Mouse (Mus musculus) G1E (cell line): Measurements from ENCODE around the gene Morc3. TPM values are rescaled to one million over a fixed set of nuclear protein-coding genes. Genes with fewer than 3 reads are reported as not detected.

Experiments
- ATAC-seq: 2 replicates; pipeline ENCODE4 v1.8.0; 2016; ENCODE audit warnings: mild to moderate bottlenecking; ENCODE audit not compliant: insufficient number of reproducible peaks, poor library complexity, low FRiP score, severe bottlenecking; ENCODE audit errors: extremely low read depth
- DNase-seq: peaks from one replicate; pipeline ENCODE4 v3.0.0; 2012; ENCODE audit warnings: low spot score
- H3K27me3 ChIP-seq: 2 replicates; pipeline ENCODE4 v1.6.1; 2012; ENCODE audit warnings: mild to moderate bottlenecking, low read length, inconsistent platforms; ENCODE audit not compliant: insufficient read depth
- H3K36me3 ChIP-seq: replicated peaks from 2 replicates; pipeline ENCODE3; 2012; ENCODE audit warnings: mild to moderate bottlenecking, inconsistent platforms
- H3K4me1 ChIP-seq: 2 replicates; pipeline ENCODE4 v1.6.1; 2012; ENCODE audit warnings: low read depth, low read length, inconsistent platforms, mixed read lengths; ENCODE audit not compliant: insufficient read depth
- H3K4me3 ChIP-seq: 2 replicates; pipeline ENCODE4 v1.5.1; 2012; ENCODE audit warnings: low read depth, mild to moderate bottlenecking, inconsistent platforms, low read length, moderate library complexity, mixed read lengths
- H3K9me3 ChIP-seq: replicated peaks from 2 replicates; pipeline ENCODE4 v1.6.1; 2012; ENCODE audit warnings: inconsistent platforms
- CTCF ChIP-seq: IDR thresholded peaks from 2 replicates; pipeline ENCODE4 v1.5.1; 2012; ENCODE audit warnings: low read depth, low read length, inconsistent platforms, mixed read lengths
- GATA1 ChIP-seq: IDR thresholded peaks from 2 replicates; pipeline ENCODE4 v1.6.1; 2012; ENCODE audit warnings: borderline replicate concordance, low read length, inconsistent platforms, mixed read lengths
- GATA2 ChIP-seq: IDR thresholded peaks from 2 replicates; pipeline ENCODE4 v1.6.1; 2012; ENCODE audit warnings: low read depth, low read length, inconsistent platforms, borderline replicate concordance
- POLR2AphosphoS5 ChIP-seq: IDR thresholded peaks from 2 replicates; pipeline ENCODE4 v1.6.1; 2012; ENCODE audit warnings: low read depth, low read length, inconsistent platforms; ENCODE audit not compliant: insufficient replicate concordance
- TAL1 ChIP-seq: conservative IDR thresholded peaks from 2 replicates; pipeline ENCODE4 v1.6.1; 2012; ENCODE audit warnings: low read depth, low read length, inconsistent platforms, mixed read lengths
- polyA plus RNA-seq: library from polyadenylated mRNA; stranded (reverse); fragments of >175 nt; gene quantifications from 2 replicates; pipeline ENCODE4 v1.2.3, GENCODE M21; 2012
- total RNA-seq, 2 experiments: library from RNA; stranded (forward) in 1 of 2; stranded (reverse) in 1 of 2; fragments of 200-1000 nt in 1 of 2; fragments of >200 nt in 1 of 2; fragmentation: Nextera tagmentation in 1 of 2; gene quantifications; 2 replicates each; pipeline ENCODE4 v1.2.3; 2014 to 2017

The Morc3 gene
- total and polyA plus RNA-seq, 3 experiments, result 13.9 to 88.5 (median 76.3) TPM

DNA sequence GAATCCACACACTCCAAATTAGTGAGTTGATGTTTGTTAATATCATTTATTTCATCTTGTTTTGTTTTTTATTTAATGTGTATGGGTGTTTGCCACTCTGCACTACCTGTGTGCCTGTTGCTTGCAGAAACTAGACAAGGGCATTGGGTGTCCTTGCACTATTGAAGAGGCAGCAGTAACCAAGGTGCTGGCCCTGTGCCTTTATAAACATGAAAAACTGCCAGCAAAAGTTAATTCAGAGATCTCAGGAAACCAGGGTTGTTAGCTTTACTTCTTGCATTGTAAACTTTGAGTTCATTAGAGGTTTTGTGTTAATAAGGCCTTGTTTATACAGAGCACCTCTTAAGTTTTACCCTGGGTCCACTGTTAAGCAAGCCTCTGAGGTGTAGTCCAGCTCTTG lies 28.8 kb downstream of the Morc3 start:
- H3K36me3 ChIP-seq, result peaks cover 96% of the 10 kb centered on the region
- DNase-seq (no peak), ATAC-seq (no peak)
- no peaks in the 10 kb centered on the region for H3K9me3 ChIP-seq
- no peak overlapping the region for H3K4me3 ChIP-seq
- TF ChIP-seq GATA1 (no peak), POLR2AphosphoS5 (no peak), TAL1 (no peak), CTCF (no peak), GATA2 (no peak)
- no peaks in the 10 kb centered on the region for H3K27me3 ChIP-seq
- no peaks in the 10 kb centered on the region for H3K4me1 ChIP-seq

- DNase-seq (no peak), ATAC-seq (no peak)
- Histone ChIP-seq H3K4me3 (no peak overlapping the region), H3K36me3 (peaks cover 81% of the 10 kb centered on the region), H3K27me3 (no peaks in the 10 kb centered on the region), H3K9me3 (no peaks in the 10 kb centered on the region), H3K4me1 (no peaks in the 10 kb centered on the region)
- TF ChIP-seq POLR2AphosphoS5 (no peak), GATA2 (no peak), TAL1 (no peak), GATA1 (no peak), CTCF (no peak)
Measured at GRCm38 (mm10) chr16:93874841-93875240, 42.9 kb downstream of the Morc3 start.

- H3K4me1 ChIP-seq, result no peaks in the 10 kb centered on the region
- no peak for TF ChIP-seq CTCF
- TF ChIP-seq GATA2, result no peak
- no peak for TF ChIP-seq POLR2AphosphoS5
- TF ChIP-seq GATA1, result no peak
- no peak for TF ChIP-seq TAL1
- DNase-seq (no peak), ATAC-seq (no peak)
- H3K27me3 ChIP-seq, result no peaks in the 10 kb centered on the region
- H3K4me3 ChIP-seq, result no peak overlapping the region
- no peaks in the 10 kb centered on the region for H3K9me3 ChIP-seq
- peaks cover 52% of the 10 kb centered on the region for H3K36me3 ChIP-seq
Measured at GRCm38 (mm10) chr16:93877612-93878380, 45.9 kb downstream of the Morc3 start.

- Histone ChIP-seq H3K9me3 (no peaks in the 10 kb centered on the region), H3K36me3 (peaks cover 36% of the 10 kb centered on the region), H3K27me3 (no peaks in the 10 kb centered on the region), H3K4me3 (peak within 1 kb of the TSS; percentile 91), H3K4me1 (peaks cover 34% of the 10 kb centered on the region)
- DNase-seq (peak; percentile 97), ATAC-seq (peak; percentile 98)
- TF ChIP-seq POLR2AphosphoS5 (no peak), GATA2 (no peak), TAL1 (no peak), CTCF (no peak), GATA1 (no peak)
Measured at GRCm38 (mm10) chr16:93883423-93884085, 51.6 kb downstream of the Morc3 start, which contains the start of gene Chaf1b. Gene Chaf1b (plus strand): TSS chr16:93883901.

DNA sequence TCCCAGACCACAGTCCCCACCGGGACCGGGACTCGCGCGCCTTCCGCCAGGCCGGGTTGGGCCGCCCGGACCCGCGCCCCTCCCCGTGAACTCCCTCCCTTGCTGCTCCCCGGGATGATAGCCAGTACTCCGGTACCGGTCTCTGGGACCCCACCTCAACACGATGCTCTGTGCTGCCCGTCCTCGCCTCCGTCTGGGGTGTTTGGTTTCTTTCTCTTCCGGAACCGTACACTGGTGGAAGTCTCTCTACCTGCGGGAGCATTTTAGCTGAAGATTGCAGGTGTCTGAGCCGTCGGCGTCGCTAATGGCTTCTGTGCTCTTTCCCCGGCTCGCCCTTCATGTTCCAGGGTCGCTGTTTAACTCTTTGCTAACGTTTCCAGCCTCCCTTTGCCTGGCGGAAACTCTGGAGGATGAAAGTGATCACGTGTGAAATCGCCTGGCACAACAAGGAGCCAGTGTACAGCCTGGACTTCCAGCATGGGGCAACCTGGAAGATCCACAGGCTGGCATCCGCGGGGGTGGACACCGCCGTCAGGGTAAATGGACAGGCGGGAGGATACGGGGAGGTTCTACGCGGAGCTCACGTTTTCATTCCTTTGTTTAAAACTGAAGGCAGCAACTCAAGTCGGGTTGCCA lies 52.3 kb downstream of the Morc3 start:
- peak; percentile 20 for DNase-seq

GRCm38 (mm10) chr16:93884722-93885113 lies 52.8 kb downstream of the Morc3 start:
- Histone ChIP-seq H3K36me3 (peaks cover 48% of the 10 kb centered on the region), H3K4me1 (peaks cover 37% of the 10 kb centered on the region), H3K27me3 (no peaks in the 10 kb centered on the region), H3K4me3 (peak overlapping the region; percentile 91), H3K9me3 (no peaks in the 10 kb centered on the region)
- TF ChIP-seq POLR2AphosphoS5 (no peak), GATA1 (no peak), TAL1 (no peak), CTCF (no peak), GATA2 (no peak)
- DNase-seq (no peak), ATAC-seq (no peak)

More for the DNA sequence above, 52.3 kb downstream of the Morc3 start:
- no peak for TF ChIP-seq GATA1
- no peak for TF ChIP-seq POLR2AphosphoS5
- no peak for TF ChIP-seq GATA2
- TF ChIP-seq TAL1, result no peak
- no peak for TF ChIP-seq CTCF
- Histone ChIP-seq H3K4me1 (peaks cover 34% of the 10 kb centered on the region), H3K36me3 (peaks cover 43% of the 10 kb centered on the region), H3K9me3 (no peaks in the 10 kb centered on the region), H3K27me3 (no peaks in the 10 kb centered on the region), H3K4me3 (peak overlapping the region; percentile 91)
- ATAC-seq, result 0 out of 2 replicates have a peak, but pooled peaks have one; percentile 1
